26 mouse cellular contexts compared by ENCODE assay signal in the genomic region with DNA sequence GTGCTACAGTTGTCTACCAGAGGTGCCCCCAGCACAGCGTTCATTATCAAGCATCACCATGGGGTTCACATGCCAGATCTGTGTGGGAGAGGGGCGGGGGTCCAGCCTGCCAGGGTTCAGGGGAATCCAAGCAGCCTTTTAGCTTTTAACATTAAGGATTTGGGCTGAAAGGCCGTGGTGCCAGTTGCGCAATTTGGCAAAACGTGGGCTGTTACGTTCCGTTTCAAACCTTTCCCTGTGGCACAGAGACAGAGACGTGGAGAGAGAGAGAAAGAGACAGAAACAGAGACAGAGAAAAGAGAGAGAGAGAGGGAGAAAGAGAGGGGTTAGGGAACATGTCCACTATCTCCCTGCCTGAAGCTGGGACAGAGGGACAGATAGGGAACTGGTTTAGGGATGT. TPM values are rescaled to one million over a fixed set of nuclear protein-coding genes. Genes with fewer than 3 reads are reported as not detected.
"Had no signal": no experiment of that assay in that cellular context is flagged by ENCODE, and none has a peak within 500 bp of the region (broad histone marks: within the 10 kb centered on the region; RNA-seq: fewer than 3 reads in every experiment).

No protein-coding gene starts in this region.

- H3K4me2 ChIP-seq: liver, embryonic 12.5 days; lung, embryonic 14.5 days; midbrain, embryonic 11.5 days; midbrain, embryonic 15.5 days; neural tube, embryonic 12.5 days had no signal

- H3K9me3 ChIP-seq: liver, embryonic 12.5 days; megakaryocyte, embryonic 14.5 days; midbrain, embryonic 15.5 days; neural tube, embryonic 12.5 days had no signal

- DNase-seq: kidney, adult 11 months; kidney, adult 9 months; left cerebral cortex, postnatal 4 days; lung, embryonic 14.5 days; lung, postnatal 14 days; retina, postnatal 1 day; right cerebral cortex, postnatal 4 days; spleen, adult 18-20 months; thymus, adult 18-20 months; thymus, postnatal 14 days had no signal

- H3K9ac ChIP-seq: liver, embryonic 12.5 days; lung, embryonic 14.5 days; midbrain, embryonic 15.5 days; neural tube, embryonic 12.5 days had no signal

- ATAC-seq: liver, embryonic 12.5 days had no signal

- H3K27ac ChIP-seq: kidney, postnatal 0 days; liver, embryonic 12.5 days; macrophage; midbrain, embryonic 15.5 days; neural tube, embryonic 12.5 days had no signal

- H3K27me3 ChIP-seq: midbrain, embryonic 15.5 days; neural tube, embryonic 12.5 days had no signal

- H3K36me3 ChIP-seq: liver, embryonic 12.5 days; midbrain, embryonic 15.5 days; neural tube, embryonic 12.5 days had no signal

- H3K4me1 ChIP-seq: liver, embryonic 12.5 days; megakaryocyte, embryonic 14.5 days; midbrain, embryonic 15.5 days; neural tube, embryonic 12.5 days had no signal

- H3K4me3 ChIP-seq: liver, embryonic 12.5 days; megakaryocyte, embryonic 14.5 days; midbrain, embryonic 15.5 days; neural tube, embryonic 12.5 days had no signal

RNA-seq across cellular contexts. Expression of gene Ldb3, which starts 26.8 kb away (rescaled TPM):
- total RNA-seq: monocyte, adult 5-6 weeks; neutrophil, adult 5-6 weeks had no signal
- polyA plus RNA-seq: macrophage had no signal

RNA-seq across cellular contexts. Expression of gene Opn4, which starts 38.3 kb away (rescaled TPM):
- total RNA-seq: layer of hippocampus, adult 8-10 months; layer of hippocampus, postnatal 14 days; left cerebral cortex, adult 18-20 months; left cerebral cortex, postnatal 10 days; left cerebral cortex, postnatal 4 days; monocyte, adult 5-6 weeks; neutrophil, adult 5-6 weeks had no signal
- polyA plus RNA-seq: liver, embryonic 12.5 days; lung, embryonic 14.5 days; macrophage; midbrain, embryonic 11.5 days; midbrain, embryonic 15.5 days; neural tube, embryonic 12.5 days; stomach, embryonic 14.5 days had no signal

RNA-seq across cellular contexts. Expression of gene 9230112D13Rik, which starts 39.0 kb away (rescaled TPM):
- total RNA-seq: layer of hippocampus, adult 8-10 months; layer of hippocampus, postnatal 14 days; left cerebral cortex, adult 18-20 months; left cerebral cortex, postnatal 10 days; left cerebral cortex, postnatal 4 days; monocyte, adult 5-6 weeks; neutrophil, adult 5-6 weeks had no signal
- polyA plus RNA-seq: kidney, postnatal 0 days; large intestine, adult 2 months; liver, embryonic 12.5 days; liver, embryonic 16.5 days; lung, embryonic 14.5 days; macrophage; midbrain, embryonic 11.5 days; midbrain, embryonic 15.5 days; neural tube, embryonic 12.5 days; stomach, embryonic 14.5 days had no signal
